Mouse (Mus musculus) spleen, adult 2 months (tissue): ENCODE data around the gene Slc25a22. TPM values are rescaled to one million over a fixed set of nuclear protein-coding genes. Genes with fewer than 3 reads are reported as not detected.
A peak's percentile ranks its signal among the peaks of the same experiment; 100 is the strongest.

ENCODE experiments used
- DNase-seq, 2 experiments: peaks; one replicate each; pipeline versions ENCODE4 v3.0.0 to v3.0.0-alpha.2; 2012 to 2021; ENCODE audit warnings: low spot score in 2 of 2, low read depth in 1 of 2
- H3K27ac ChIP-seq: fragments of 200-500 bp; 2 replicates; pipeline ENCODE4 v1.5.1; 2012; ENCODE audit warnings: low read length, inconsistent platforms; ENCODE audit not compliant: insufficient read depth
- H3K27me3 ChIP-seq: fragments of 200-500 bp; 2 replicates; pipeline ENCODE4 v1.6.1; 2012; ENCODE audit warnings: mild to moderate bottlenecking, moderate library complexity, low read length, inconsistent platforms; ENCODE audit not compliant: control insufficient read depth, insufficient read depth
- H3K36me3 ChIP-seq: fragments of 200-500 bp; 2 replicates; pipeline ENCODE4 v1.6.1; 2012; ENCODE audit warnings: mild to moderate bottlenecking, low read length, inconsistent platforms; ENCODE audit not compliant: control insufficient read depth, insufficient read depth
- H3K4me1 ChIP-seq: fragments of 200-500 bp; 2 replicates; pipeline ENCODE4 v1.6.1; 2011; ENCODE audit warnings: inconsistent platforms; ENCODE audit not compliant: control insufficient read depth, insufficient read depth, insufficient read length
- H3K4me3 ChIP-seq: fragments of 200-500 bp; 2 replicates; pipeline ENCODE4 v1.5.1; 2011; ENCODE audit warnings: mild to moderate bottlenecking, inconsistent platforms; ENCODE audit not compliant: insufficient read depth, insufficient read length; ENCODE audit errors: extremely low read depth
- CTCF ChIP-seq: fragments of 200-500 bp; IDR thresholded peaks from 2 replicates; pipeline ENCODE4 v1.5.1; 2011; ENCODE audit warnings: mild to moderate bottlenecking, inconsistent platforms; ENCODE audit not compliant: insufficient read depth, insufficient read length, insufficient replicate concordance; ENCODE audit errors: extremely low read depth
- POLR2A ChIP-seq: fragments of 200-500 bp; IDR thresholded peaks from 2 replicates; pipeline ENCODE4 v1.6.1; 2011; ENCODE audit warnings: low read depth, low read length, inconsistent platforms
- WGBS: fragments of 180-500 bp; shearing (Covaris S2); methylation state at CpG from one replicate; pipeline ENCODE4 v1.1.7; 2018; 5-methylcytosine and 5-hydroxymethylcytosine counted together
- polyA plus RNA-seq: library from polyadenylated mRNA; depleted of rRNA; stranded (reverse); fragments of >200 nt; gene quantifications from 2 replicates; pipeline ENCODE4 v1.2.3, GENCODE M21; 2012

Gene Slc25a22
- polyA plus RNA-seq, 1 experiment: 66.2 TPM

GRCm38 (mm10) chr7:141423811-141424210 is 13.9 kb downstream of the Slc25a22 start:
- H3K36me3 ChIP-seq: no peaks in the 10 kb centered on the region
- DNase-seq: no peak
- H3K4me3 ChIP-seq: no peak overlapping the region
- no peak overlapping the region for H3K27ac ChIP-seq
- TF ChIP-seq CTCF (no peak), POLR2A (no peak)
- no peaks in the 10 kb centered on the region for H3K27me3 ChIP-seq
- peaks cover 2% of the 10 kb centered on the region; the same call in 1 of the 2 replicates for H3K4me1 ChIP-seq
- WGBS: 81% methylated on average over 4 of the region's 4 CpGs

DNA sequence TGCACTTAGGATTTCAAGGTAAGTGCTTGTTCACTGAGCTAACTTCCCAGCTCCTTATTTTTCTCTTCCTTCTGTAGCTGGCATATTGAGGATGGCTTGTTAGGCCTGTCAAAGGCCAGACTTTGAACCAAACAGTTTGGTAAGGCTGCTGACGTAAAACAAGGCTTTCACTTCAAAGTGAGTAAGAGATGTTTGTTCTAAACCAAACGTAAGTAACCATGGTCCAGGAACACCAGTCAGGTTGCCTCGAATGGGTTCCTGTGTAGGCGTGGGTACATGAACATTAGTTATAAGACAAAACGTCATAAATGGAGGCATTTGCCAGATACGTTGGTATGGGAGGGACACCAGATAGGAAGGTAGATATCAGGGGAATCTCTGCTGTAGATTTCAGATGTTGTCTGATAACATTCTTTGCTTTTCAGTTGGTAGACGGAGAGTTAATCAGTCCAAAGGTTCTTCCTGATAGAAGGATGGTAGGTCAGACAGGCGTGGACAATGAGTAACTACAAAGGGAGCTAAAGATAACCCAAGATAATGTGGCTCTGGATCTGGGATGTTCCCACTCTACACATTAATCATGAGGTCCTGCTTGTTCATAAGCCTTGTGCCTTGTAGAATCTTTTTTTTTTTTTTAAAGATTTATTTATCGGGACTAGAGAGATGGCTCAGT is 17.5 kb downstream of the Slc25a22 start:
- Histone ChIP-seq H3K4me3 (no peak overlapping the region), H3K36me3 (no peaks in the 10 kb centered on the region), H3K4me1 (peaks cover 3% of the 10 kb centered on the region; the same call in 1 of the 2 replicates), H3K27ac (no peak overlapping the region), H3K27me3 (no peaks in the 10 kb centered on the region)
- WGBS: 88% methylated on average over 9 of the region's 9 CpGs
- DNase-seq: no peak
- TF ChIP-seq POLR2A: no peak
- no peak for TF ChIP-seq CTCF

- peaks cover 8% of the 10 kb centered on the region; the same call in 1 of the 2 replicates for H3K4me1 ChIP-seq
- H3K4me3 ChIP-seq: no peak overlapping the region
- no peak overlapping the region for H3K27ac ChIP-seq
- H3K27me3 ChIP-seq: no peaks in the 10 kb centered on the region
- WGBS: 44% methylated on average over 7 of the region's 7 CpGs
- no peaks in the 10 kb centered on the region for H3K36me3 ChIP-seq
- DNase-seq: no peak
- TF ChIP-seq CTCF (no peak), POLR2A (no peak)
Observed at GRCm38 (mm10) chr7:141418970-141419369, 18.7 kb downstream of the Slc25a22 start.

DNA sequence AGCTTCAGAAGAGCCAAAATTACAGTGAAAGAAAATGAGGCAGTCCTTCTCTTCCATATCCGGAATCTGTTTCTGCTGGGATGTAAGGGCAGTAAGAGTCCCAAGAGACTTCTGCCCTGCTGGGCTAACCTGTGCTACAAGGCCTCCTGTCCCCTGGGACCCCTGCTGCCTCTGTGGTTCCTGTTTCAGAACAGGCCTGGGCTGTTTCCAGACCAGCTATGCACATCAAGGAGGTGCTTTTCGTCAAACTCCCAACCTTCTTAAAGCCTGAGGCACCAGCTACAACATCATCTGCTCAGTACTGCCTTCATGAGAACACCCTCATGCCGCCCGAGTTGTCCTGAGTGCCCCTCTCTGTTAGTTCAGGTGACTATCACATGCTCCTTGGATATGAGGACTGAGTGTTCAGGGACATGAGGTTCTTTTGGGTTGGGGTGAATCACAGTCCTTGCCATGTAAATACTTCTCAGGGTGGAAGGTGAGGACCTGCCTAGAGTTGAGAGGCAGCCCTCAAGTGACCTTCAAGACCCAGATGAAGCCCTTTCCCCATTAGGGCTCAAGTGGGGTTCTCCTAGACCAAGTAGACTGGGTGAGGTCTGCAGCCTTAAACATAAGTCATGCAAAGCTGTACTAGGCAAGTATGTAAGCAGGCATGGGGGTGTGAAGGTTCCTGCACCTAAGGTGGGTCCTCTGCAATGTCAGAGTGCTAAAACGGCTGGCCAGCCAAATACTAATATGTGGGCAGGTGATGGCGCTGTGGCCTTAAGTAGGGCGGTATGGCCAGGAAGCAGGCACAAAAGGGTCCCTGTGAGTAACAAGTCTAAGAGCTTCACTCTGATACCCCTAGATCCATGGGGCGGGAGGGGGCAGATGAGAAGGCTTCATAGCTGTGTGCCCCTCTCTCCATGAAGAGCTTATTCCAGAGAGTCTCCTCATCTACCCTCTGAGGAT is 19.7 kb downstream of the Slc25a22 start:
- no peaks in the 10 kb centered on the region for H3K27me3 ChIP-seq
- TF ChIP-seq POLR2A: no peak
- no peak for TF ChIP-seq CTCF

DNA sequence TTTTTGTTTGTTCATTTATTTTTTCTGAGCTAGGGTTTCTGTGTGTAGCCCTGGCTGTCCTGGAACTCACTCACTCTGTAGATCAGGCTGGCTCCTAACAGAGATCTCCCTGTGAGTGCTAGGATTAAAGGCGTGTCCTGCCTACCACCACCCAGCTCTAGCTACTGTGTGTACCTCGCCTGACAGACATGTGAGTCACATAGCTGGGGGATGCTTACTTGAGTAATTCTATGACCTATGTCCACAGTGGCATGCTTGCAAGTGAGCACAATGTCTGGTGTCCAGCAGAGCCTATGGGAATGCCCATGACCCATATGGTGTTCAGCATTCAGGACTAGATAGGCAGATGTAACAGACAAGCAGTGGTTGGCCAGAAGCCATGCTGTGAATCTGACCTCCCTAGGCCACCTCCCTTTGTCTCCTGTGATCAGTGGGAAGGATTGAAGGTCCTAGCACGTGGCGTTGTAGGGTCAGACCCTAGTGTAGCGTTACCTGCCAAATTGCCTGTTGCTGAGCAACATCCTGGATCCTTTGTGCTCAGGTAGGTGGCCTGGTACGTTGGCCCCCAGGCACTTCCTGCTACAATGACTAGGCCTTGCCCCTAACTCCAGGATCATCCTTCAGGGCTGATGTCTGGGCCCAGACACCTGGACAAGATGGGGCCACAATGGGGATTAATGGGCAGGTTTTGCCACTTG is 21.4 kb downstream of the Slc25a22 start:
- 93% methylated on average over 6 of the region's 6 CpGs for WGBS
- H3K27ac ChIP-seq: no peak overlapping the region
- H3K27me3 ChIP-seq: no peaks in the 10 kb centered on the region

More for the DNA sequence above, 19.7 kb downstream of the Slc25a22 start:
- WGBS: 78% methylated on average over 8 of the region's 8 CpGs
- no peak for DNase-seq
- Histone ChIP-seq H3K36me3 (no peaks in the 10 kb centered on the region), H3K4me1 (peaks cover 12% of the 10 kb centered on the region; the same call in 1 of the 2 replicates), H3K27ac (no peak overlapping the region), H3K4me3 (no peak overlapping the region)

DNA sequence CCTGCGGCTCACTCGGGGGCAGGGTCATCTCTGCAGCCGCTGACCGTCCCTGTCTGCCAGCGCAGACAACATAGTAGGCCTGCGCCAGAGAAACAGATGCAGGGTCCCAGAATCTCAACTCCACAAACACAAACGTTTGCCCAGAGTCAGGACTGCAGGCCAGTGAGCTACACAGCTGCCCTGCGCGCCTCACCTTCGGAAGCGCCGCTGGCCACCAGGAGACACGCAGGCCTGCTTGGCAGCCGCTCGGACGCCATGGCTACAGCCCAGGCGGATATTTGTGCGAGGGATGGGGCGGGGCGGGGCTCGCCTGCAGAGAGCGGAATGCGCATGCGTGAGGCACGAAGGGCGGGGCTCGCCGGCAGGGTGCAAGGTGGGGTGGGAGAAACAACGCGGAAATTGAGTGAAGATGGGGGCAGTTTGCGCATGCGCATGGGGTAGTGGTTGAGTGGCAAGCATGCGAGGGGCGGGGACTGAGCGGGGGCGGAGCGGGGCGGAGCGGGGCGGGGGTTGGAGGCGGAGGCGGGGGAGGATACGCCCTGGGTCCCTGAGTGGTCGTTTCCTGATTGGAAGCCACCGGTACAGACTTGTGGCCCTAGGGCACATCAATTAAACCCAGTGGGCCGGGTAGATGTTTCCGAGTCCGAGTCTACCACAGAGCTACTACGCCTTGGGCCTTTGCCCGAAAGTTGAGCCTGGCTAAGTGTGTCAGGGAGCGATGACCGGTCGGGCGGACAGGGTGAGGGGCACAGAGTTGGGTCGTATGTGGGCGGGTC is 23.7 kb downstream of the Slc25a22 start, which contains the start of gene Gatd1:
Gene Gatd1 (minus strand): TSS at position 328 of the 776 bp plus-strand sequence.
- no peaks in the 10 kb centered on the region for H3K27me3 ChIP-seq
- H3K4me3 ChIP-seq: peak within 1 kb of the TSS; percentile 90
- DNase-seq: peak; percentile 97 to 100
- WGBS: under 1% methylated on average over 50 of the region's 56 CpGs
- TF ChIP-seq POLR2A (peak; percentile 63), CTCF (no peak)
- H3K27ac ChIP-seq: peak within 1 kb of the TSS; percentile 85
- peaks cover 4% of the 10 kb centered on the region for H3K36me3 ChIP-seq
- peaks cover 12% of the 10 kb centered on the region; the same call in 1 of the 2 replicates for H3K4me1 ChIP-seq

More for the DNA sequence above, 21.4 kb downstream of the Slc25a22 start:
- no peak for TF ChIP-seq CTCF
- no peak for TF ChIP-seq POLR2A
- Histone ChIP-seq H3K36me3 (no peaks in the 10 kb centered on the region), H3K4me3 (no peak overlapping the region), H3K4me1 (peaks cover 12% of the 10 kb centered on the region; the same call in 1 of the 2 replicates)
- no peak for DNase-seq
